In the genomic region with DNA sequence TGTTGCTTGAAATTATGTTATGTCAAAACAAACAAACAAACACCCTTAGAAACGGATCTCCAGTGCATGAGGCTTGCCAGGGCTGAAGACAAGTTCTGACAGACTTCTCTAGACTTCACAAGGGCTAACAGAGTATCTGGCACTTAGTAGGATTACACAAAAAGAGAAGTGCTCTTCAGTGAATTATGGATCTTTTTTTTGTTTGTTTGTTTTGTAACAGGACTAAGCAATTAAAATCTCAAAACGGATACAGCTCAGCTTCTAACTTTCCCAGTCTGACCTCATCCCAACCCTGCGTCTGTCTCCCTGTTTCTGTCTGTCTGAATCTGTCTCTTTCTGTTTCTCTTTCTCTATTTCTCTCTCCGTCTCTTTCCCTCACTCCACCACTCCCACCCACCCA, we compare ENCODE assay signal across 8 mouse cellular contexts. TPM values are rescaled to one million over a fixed set of nuclear protein-coding genes. Genes with fewer than 3 reads are reported as not detected.
DNase-seq lines count a peak whose midpoint lies in the region; ATAC-seq lines count a peak whose summit lies in the region.

No protein-coding gene starts in this region.

- H3K36me3 ChIP-seq in embryonic facial prominence, embryonic 12.5 days = peaks cover 6% of the 10 kb centered on the region
- H3K36me3 ChIP-seq in hindbrain, embryonic 14.5 days (replicated peaks; ENCODE audit: control insufficient read depth, insufficient read depth) = no peaks in the 10 kb centered on the region
- H3K36me3 ChIP-seq in midbrain, embryonic 13.5 days = peaks cover 6% of the 10 kb centered on the region

- H3K9ac ChIP-seq in embryonic facial prominence, embryonic 12.5 days = peak overlapping the region; percentile 65; the same call in 1 of the 2 replicates
- H3K9ac ChIP-seq in hindbrain, embryonic 14.5 days = no peak overlapping the region
- no peak overlapping the region for H3K9ac ChIP-seq in midbrain, embryonic 13.5 days (replicated peaks)

- peak overlapping the region; percentile 56 for H3K4me2 ChIP-seq in embryonic facial prominence, embryonic 12.5 days (replicated peaks)
- peak overlapping the region; percentile 74 for H3K4me2 ChIP-seq in hindbrain, embryonic 14.5 days (replicated peaks)
- peak overlapping the region; percentile 63 for H3K4me2 ChIP-seq in midbrain, embryonic 13.5 days (replicated peaks)

- peak overlapping the region; percentile 63 for H3K4me3 ChIP-seq in embryonic facial prominence, embryonic 12.5 days
- H3K4me3 ChIP-seq in hindbrain, embryonic 14.5 days (replicated peaks; ENCODE audit: low read length) = peak overlapping the region; percentile 81
- H3K4me3 ChIP-seq in midbrain, embryonic 13.5 days (replicated peaks) = peak overlapping the region; percentile 66; the same call in 1 of the 2 replicates

- no peak overlapping the region for H3K27ac ChIP-seq in embryonic facial prominence, embryonic 12.5 days
- no peak overlapping the region for H3K27ac ChIP-seq in hindbrain, embryonic 14.5 days
- H3K27ac ChIP-seq in midbrain, embryonic 13.5 days = no peak overlapping the region

- H3K27me3 ChIP-seq in embryonic facial prominence, embryonic 12.5 days = no peaks in the 10 kb centered on the region
- H3K27me3 ChIP-seq in hindbrain, embryonic 14.5 days (ENCODE audit: control insufficient read depth, insufficient read depth, low read length) = no peaks in the 10 kb centered on the region
- no peaks in the 10 kb centered on the region for H3K27me3 ChIP-seq in midbrain, embryonic 13.5 days

- no peaks in the 10 kb centered on the region for H3K9me3 ChIP-seq in embryonic facial prominence, embryonic 12.5 days
- H3K9me3 ChIP-seq in hindbrain, embryonic 14.5 days (ENCODE audit: control insufficient read depth, low read length) = no peaks in the 10 kb centered on the region
- no peaks in the 10 kb centered on the region for H3K9me3 ChIP-seq in midbrain, embryonic 13.5 days

- 19% methylated on average over 4 of the region's 4 CpGs for WGBS in embryonic facial prominence, embryonic 12.5 days
- WGBS in hindbrain, embryonic 14.5 days = 21% methylated on average over 4 of the region's 4 CpGs
- 21% methylated on average over 4 of the region's 4 CpGs for WGBS in midbrain, embryonic 13.5 days

- DNase-seq in kidney, postnatal 10 days = peak; percentile 22
- no peak for DNase-seq in kidney, adult 9 months
- no peak for DNase-seq in hindbrain, embryonic 14.5 days (ENCODE audit: low spot score)
- no peak for DNase-seq in layer of hippocampus, adult 9-10 months (ENCODE audit: low spot score)
- no peak for DNase-seq in urinary bladder, postnatal 10 days (ENCODE audit: low spot score)

- ATAC-seq in embryonic facial prominence, embryonic 12.5 days (ENCODE audit: insufficient number of reproducible peaks, insufficient read depth, low FRiP score, low TSS enrichment) = 0 out of 2 replicates have a peak, but pooled peaks have one; percentile 37
- peak; percentile 59; the same call in 1 of the 2 replicates for ATAC-seq in hindbrain, embryonic 14.5 days (ENCODE audit: low FRiP score)
- ATAC-seq in midbrain, embryonic 13.5 days = peak; percentile 72
- no peak for ATAC-seq in megakaryocyte-erythroid progenitor cell, adult 5-6 weeks (replicated peaks; ENCODE audit: low FRiP score, low TSS enrichment, poor library complexity, severe bottlenecking)

- no peaks in the 10 kb centered on the region for H3K4me1 ChIP-seq in embryonic facial prominence, embryonic 12.5 days
- H3K4me1 ChIP-seq in hindbrain, embryonic 14.5 days (replicated peaks; ENCODE audit: control insufficient read depth, insufficient read depth, low read length) = peaks cover 6% of the 10 kb centered on the region
- H3K4me1 ChIP-seq in midbrain, embryonic 13.5 days (replicated peaks) = peaks cover 6% of the 10 kb centered on the region

RNA-seq across cellular contexts. Expression of gene Washc3, which starts 0.4 kb away (rescaled TPM):
- 47.7 and 48.6 TPM in 2 replicates for polyA plus RNA-seq in embryonic facial prominence, embryonic 12.5 days (2016; fragmentation: Nextera tagmentation; extraction: Ambion mirVana)
- polyA plus RNA-seq in hindbrain, embryonic 14.5 days (2014; fragmentation: Nextera tagmentation; extraction: Ambion mirVana) = 37.2 and 46.0 TPM in 2 replicates
- polyA plus RNA-seq in midbrain, embryonic 13.5 days (2015; fragmentation: Nextera tagmentation; extraction: Ambion mirVana) = 45.1 and 49.0 TPM in 2 replicates
- total RNA-seq in megakaryocyte-erythroid progenitor cell, adult 5-6 weeks (2014; fragmentation: Nextera tagmentation) = 35.0 and 69.9 TPM in 2 replicates
- 21.4 and 33.3 TPM in 2 replicates for total RNA-seq in megakaryocyte-erythroid progenitor cell, adult 5-6 weeks (2017)

RNA-seq across cellular contexts. Expression of gene Nup37, which starts 53.7 kb away (rescaled TPM):
- polyA plus RNA-seq in embryonic facial prominence, embryonic 12.5 days (2016; fragmentation: Nextera tagmentation; extraction: Ambion mirVana) = 92.2 and 94.3 TPM in 2 replicates
- 26.2 and 29.1 TPM in 2 replicates for polyA plus RNA-seq in hindbrain, embryonic 14.5 days (2014; fragmentation: Nextera tagmentation; extraction: Ambion mirVana)
- polyA plus RNA-seq in midbrain, embryonic 13.5 days (2015; fragmentation: Nextera tagmentation; extraction: Ambion mirVana) = 43.8 and 43.9 TPM in 2 replicates
- 39.6 and 50.6 TPM in 2 replicates for total RNA-seq in megakaryocyte-erythroid progenitor cell, adult 5-6 weeks (2014; fragmentation: Nextera tagmentation)
- total RNA-seq in megakaryocyte-erythroid progenitor cell, adult 5-6 weeks (2017) = 67.1 and 72.9 TPM in 2 replicates

RNA-seq across cellular contexts. Expression of gene Parpbp, which starts 53.8 kb away (rescaled TPM):
- polyA plus RNA-seq in embryonic facial prominence, embryonic 12.5 days (2016; fragmentation: Nextera tagmentation; extraction: Ambion mirVana) = 14.7 and 15.0 TPM in 2 replicates
- polyA plus RNA-seq in hindbrain, embryonic 14.5 days (2014; fragmentation: Nextera tagmentation; extraction: Ambion mirVana) = 1.6 and 2.5 TPM in 2 replicates
- 4.9 and 5.8 TPM in 2 replicates for polyA plus RNA-seq in midbrain, embryonic 13.5 days (2015; fragmentation: Nextera tagmentation; extraction: Ambion mirVana)
- 12.6 and 22.4 TPM in 2 replicates for total RNA-seq in megakaryocyte-erythroid progenitor cell, adult 5-6 weeks (2014; fragmentation: Nextera tagmentation)
- total RNA-seq in megakaryocyte-erythroid progenitor cell, adult 5-6 weeks (2017) = 15.8 and 28.6 TPM in 2 replicates
